ENCODE assay signal across 29 mouse cellular contexts in genomic region chr7:67168763-67169569, GRCm38 (mm10). TPM values are rescaled to one million over a fixed set of nuclear protein-coding genes. Genes with fewer than 3 reads are reported as not detected.
A peak's percentile ranks its signal among the peaks of the same experiment; 100 is the strongest.
DNase-seq lines count a peak whose midpoint lies in the region; ATAC-seq lines count a peak whose summit lies in the region.
"Had no signal": no experiment of that assay in that cellular context is flagged by ENCODE, and none has a peak within 500 bp of the region (broad histone marks: within the 10 kb centered on the region; RNA-seq: fewer than 3 reads in every experiment).

No protein-coding gene starts in this region.

- WGBS in forebrain, embryonic 14.5 days, result 85% methylated on average over 9 of the region's 9 CpGs
- WGBS in forebrain, embryonic 13.5 days, result 81% methylated on average over 9 of the region's 9 CpGs
- 66% methylated on average over 9 of the region's 9 CpGs for WGBS in neural tube, embryonic 13.5 days
- WGBS in neural tube, embryonic 15.5 days, result 70% methylated on average over 9 of the region's 9 CpGs

- no peaks in the 10 kb centered on the region for H3K4me1 ChIP-seq in forebrain, embryonic 14.5 days (ENCODE audit: control insufficient read depth, insufficient read depth, low read length)
- H3K4me1 ChIP-seq in forebrain, embryonic 13.5 days, result 0 out of 2 replicates have a peak, but pooled peaks cover 6% of the 10 kb centered on the region
- H3K4me1 ChIP-seq in neural tube, embryonic 13.5 days (replicated peaks), result peaks cover 10% of the 10 kb centered on the region; the same call in 1 of the 2 replicates
- H3K4me1 ChIP-seq in neural tube, embryonic 15.5 days, result peaks cover 5% of the 10 kb centered on the region; the same call in 1 of the 2 replicates
- H3K4me1 ChIP-seq: midbrain, embryonic 12.5 days had no signal

- H3K27me3 ChIP-seq in forebrain, embryonic 14.5 days (replicated peaks; ENCODE audit: control insufficient read depth, insufficient read depth, low read length), result no peaks in the 10 kb centered on the region
- no peaks in the 10 kb centered on the region for H3K27me3 ChIP-seq in forebrain, embryonic 13.5 days
- H3K27me3 ChIP-seq in neural tube, embryonic 13.5 days, result no peaks in the 10 kb centered on the region
- H3K27me3 ChIP-seq in neural tube, embryonic 15.5 days (replicated peaks), result no peaks in the 10 kb centered on the region
- H3K27me3 ChIP-seq: midbrain, embryonic 12.5 days had no signal

- H3K4me3 ChIP-seq in forebrain, embryonic 14.5 days (ENCODE audit: low read depth, low read length), result no peak overlapping the region
- H3K4me3 ChIP-seq in forebrain, embryonic 13.5 days, result no peak overlapping the region
- H3K4me3 ChIP-seq in neural tube, embryonic 13.5 days, result no peak overlapping the region
- no peak overlapping the region for H3K4me3 ChIP-seq in neural tube, embryonic 15.5 days (replicated peaks)
- H3K4me3 ChIP-seq: embryonic facial prominence, embryonic 10.5 days; forebrain, embryonic 10.5 days; heart, embryonic 10.5 days; left cerebral cortex, adult 2 months; limb, embryonic 10.5 days; midbrain, embryonic 12.5 days had no signal

- H3K27ac ChIP-seq in forebrain, embryonic 14.5 days (ENCODE audit: low read depth, low read length), result no peak overlapping the region
- no peak overlapping the region for H3K27ac ChIP-seq in forebrain, embryonic 13.5 days
- H3K27ac ChIP-seq in neural tube, embryonic 13.5 days (replicated peaks), result no peak overlapping the region
- no peak overlapping the region for H3K27ac ChIP-seq in neural tube, embryonic 15.5 days (replicated peaks)
- H3K27ac ChIP-seq: embryonic facial prominence, embryonic 10.5 days; forebrain, embryonic 10.5 days; heart, embryonic 10.5 days; hindbrain, embryonic 14.5 days; left cerebral cortex, adult 2 months; limb, embryonic 10.5 days; midbrain, embryonic 12.5 days had no signal

- H3K36me3 ChIP-seq in forebrain, embryonic 14.5 days (ENCODE audit: control insufficient read depth, insufficient read depth, low read length), result no peaks in the 10 kb centered on the region
- H3K36me3 ChIP-seq in forebrain, embryonic 13.5 days (ENCODE audit: poor library complexity, severe bottlenecking), result no peaks in the 10 kb centered on the region
- H3K36me3 ChIP-seq in neural tube, embryonic 13.5 days, result no peaks in the 10 kb centered on the region
- no peaks in the 10 kb centered on the region for H3K36me3 ChIP-seq in neural tube, embryonic 15.5 days
- H3K36me3 ChIP-seq: embryonic facial prominence, embryonic 10.5 days; forebrain, embryonic 10.5 days; heart, embryonic 10.5 days; limb, embryonic 10.5 days; midbrain, embryonic 12.5 days had no signal

- no peak for ATAC-seq in forebrain, embryonic 14.5 days
- no peak for ATAC-seq in forebrain, embryonic 13.5 days
- ATAC-seq in neural tube, embryonic 13.5 days (ENCODE audit: low read depth), result 0 out of 2 replicates have a peak, but pooled peaks have one; percentile 32
- no peak for ATAC-seq in neural tube, embryonic 15.5 days (ENCODE audit: low FRiP score)

- no peak overlapping the region for H3K4me2 ChIP-seq in forebrain, embryonic 14.5 days (ENCODE audit: low read length)
- no peak overlapping the region for H3K4me2 ChIP-seq in forebrain, embryonic 13.5 days
- H3K4me2 ChIP-seq in neural tube, embryonic 13.5 days, result no peak overlapping the region
- H3K4me2 ChIP-seq in neural tube, embryonic 15.5 days, result no peak overlapping the region
- H3K4me2 ChIP-seq: hindbrain, embryonic 14.5 days; liver, embryonic 11.5 days; midbrain, embryonic 12.5 days had no signal

- no peak overlapping the region for H3K9ac ChIP-seq in forebrain, embryonic 14.5 days (ENCODE audit: low read length)
- H3K9ac ChIP-seq in forebrain, embryonic 13.5 days, result no peak overlapping the region
- H3K9ac ChIP-seq in neural tube, embryonic 13.5 days, result no peak overlapping the region
- H3K9ac ChIP-seq in neural tube, embryonic 15.5 days (replicated peaks), result no peak overlapping the region
- H3K9ac ChIP-seq: hindbrain, embryonic 14.5 days; midbrain, embryonic 12.5 days had no signal

- intact Hi-C loops in left cerebral cortex, postnatal 14 days (cut with DNase I), result no loop called here

- no peaks in the 10 kb centered on the region for H3K9me3 ChIP-seq in forebrain, embryonic 14.5 days (replicated peaks; ENCODE audit: control insufficient read depth, low read length)
- H3K9me3 ChIP-seq in forebrain, embryonic 13.5 days (replicated peaks), result no peaks in the 10 kb centered on the region
- H3K9me3 ChIP-seq in neural tube, embryonic 13.5 days, result no peaks in the 10 kb centered on the region
- H3K9me3 ChIP-seq in neural tube, embryonic 15.5 days (replicated peaks), result no peaks in the 10 kb centered on the region
- H3K9me3 ChIP-seq: heart, embryonic 10.5 days; limb, embryonic 10.5 days; midbrain, embryonic 12.5 days had no signal

- DNase-seq in forebrain, embryonic 14.5 days (ENCODE audit: low spot score), result peak; percentile 8
- DNase-seq in fibroblast of lung, adult 2 months (ENCODE audit: low read depth), result peak; percentile 35
- DNase-seq in naive thymus-derived CD4-positive, alpha-beta T cell, adult 2 months (ENCODE audit: low read depth), result peak; percentile 23
- DNase-seq in left cerebral cortex, postnatal 14 days (ENCODE audit: low spot score in 2 of 2), result no peak
- DNase-seq in gastrocnemius, adult 18-20 months (ENCODE audit: low spot score), result no peak
- DNase-seq: adrenal gland, postnatal 14 days; cerebellum, adult 11 months; cerebellum, adult 9-11 months; gastrocnemius, postnatal 36 days; heart, postnatal 4 days; kidney, adult 11 months; kidney, postnatal 4 days; layer of hippocampus, adult 9-11 months; lung, adult 2 months; lung, postnatal 14 days; right cerebral cortex, adult 18-20 months; right cerebral cortex, postnatal 4 days; thymus, adult 2 months had no signal

RNA-seq across cellular contexts. Expression of gene Lysmd4, which starts 53.4 kb away (rescaled TPM):
- polyA plus RNA-seq in forebrain, embryonic 14.5 days (2014; fragmentation: Nextera tagmentation; extraction: Ambion mirVana), result 26.6 and 26.9 TPM in 2 replicates
- polyA plus RNA-seq in forebrain, embryonic 13.5 days (2015; fragmentation: Nextera tagmentation; extraction: Ambion mirVana), result 21.7 and 23.2 TPM in 2 replicates
- 32.7 and 37.4 TPM in 2 replicates for polyA plus RNA-seq in neural tube, embryonic 13.5 days (2015; fragmentation: Nextera tagmentation; extraction: Ambion mirVana)
- polyA plus RNA-seq in neural tube, embryonic 15.5 days (2015; fragmentation: Nextera tagmentation; extraction: Ambion mirVana), result 33.1 and 37.0 TPM in 2 replicates
- total RNA-seq in left cerebral cortex, postnatal 14 days (2021), result 10 to 100 TPM; 33.3 to 39.3 TPM
- 1 to 10 TPM; 7.0 to 7.8 TPM for total RNA-seq in gastrocnemius, adult 18-20 months (2021)

Comparison
In these comparisons a context has a peak if more than half of its experiments do, and no peak if none do; other contexts are left out.
1. DNase-seq: peak in forebrain, embryonic 14.5 days (single experiment), fibroblast of lung, adult 2 months (single experiment) and naive thymus-derived CD4-positive, alpha-beta T cell, adult 2 months (single experiment); none in left cerebral cortex, postnatal 14 days (0 of 2) and gastrocnemius, adult 18-20 months (single experiment).